Mouse (Mus musculus) cerebellum, adult 8-10 months (tissue): ENCODE results near the gene Mgl2.
A peak's percentile ranks its signal among the peaks of the same experiment; 100 is the strongest.

Source experiments
- DNase-seq: peaks from one replicate; pipeline ENCODE4 v3.0.0; 2022

Gene Mgl2

GRCm38 (mm10) chr11:70171181-70171580 lies 41.1 kb downstream of the Mgl2 start:
- no peak for DNase-seq

GRCm38 (mm10) chr11:70171847-70172246 lies 41.7 kb downstream of the Mgl2 start:
- DNase-seq = peak; percentile 33

DNA sequence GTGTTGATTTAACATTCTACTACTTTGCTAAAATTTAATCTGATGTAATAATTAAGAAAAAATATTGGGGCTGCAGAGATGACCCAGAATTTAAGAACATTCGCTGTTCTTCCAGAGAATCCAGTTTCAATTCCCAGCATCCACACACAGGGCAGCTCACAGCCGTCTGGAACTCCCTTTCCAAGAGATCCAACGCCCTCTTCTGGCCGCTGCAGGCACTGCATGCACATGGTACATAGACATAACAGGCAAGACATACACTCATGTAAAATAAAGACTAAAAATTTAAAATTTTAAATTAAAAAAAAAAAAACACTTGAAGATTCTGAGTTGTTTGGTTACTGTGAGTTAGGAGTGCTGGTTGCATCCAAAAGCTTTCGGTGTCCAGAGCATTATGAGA lies 42.2 kb downstream of the Mgl2 start:
- DNase-seq = no peak

DNA sequence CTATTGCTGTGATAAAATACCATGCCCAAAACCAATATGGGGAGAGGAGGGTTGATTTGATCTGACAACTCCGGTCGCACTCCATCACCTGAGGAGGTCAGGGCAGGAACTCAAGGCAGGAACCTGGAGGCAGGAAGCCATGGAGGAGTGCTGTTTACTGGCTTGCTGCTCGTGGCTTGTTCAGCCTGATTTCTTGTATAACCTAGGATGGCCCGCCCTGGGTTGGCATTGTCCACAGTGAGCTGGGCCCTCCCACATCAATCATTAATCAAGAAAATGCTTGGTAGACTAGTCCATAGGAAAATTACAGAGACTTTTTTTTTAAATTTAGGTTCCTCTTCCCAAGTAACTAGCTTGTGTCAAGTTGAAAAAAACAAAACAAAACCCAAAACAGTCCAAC lies 44.4 kb downstream of the Mgl2 start:
- no peak for DNase-seq

- no peak for DNase-seq
These were observed 47.5 kb downstream of the Mgl2 start for GRCm38 (mm10) chr11:70177647-70178046.

- no peak for DNase-seq
These were observed 48.2 kb downstream of the Mgl2 start for GRCm38 (mm10) chr11:70178311-70178710.

GRCm38 (mm10) chr11:70178756-70179155 lies 48.6 kb downstream of the Mgl2 start:
- DNase-seq = no peak

DNA sequence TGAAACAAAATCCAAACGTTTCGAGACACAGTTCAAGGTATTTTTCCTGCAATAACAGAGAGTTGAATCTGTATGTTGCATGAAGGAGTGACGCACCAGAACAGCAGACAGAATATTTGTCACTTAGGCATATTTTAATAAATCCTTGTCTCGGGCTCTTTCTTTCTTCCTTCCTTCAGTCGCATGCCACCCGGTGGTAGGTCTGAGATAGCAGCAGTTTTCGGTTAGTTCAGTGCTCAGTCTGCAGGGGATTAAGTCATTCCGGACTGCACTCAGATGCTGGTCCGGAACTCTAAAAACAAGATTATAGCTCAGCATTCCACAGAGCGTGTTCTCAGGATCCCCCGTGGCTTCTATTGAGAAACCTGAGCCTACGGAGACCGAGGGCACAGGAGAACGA lies 49.3 kb downstream of the Mgl2 start:
- no peak for DNase-seq

- no peak for DNase-seq
These were observed 50.4 kb downstream of the Mgl2 start for GRCm38 (mm10) chr11:70180496-70180895.

DNA sequence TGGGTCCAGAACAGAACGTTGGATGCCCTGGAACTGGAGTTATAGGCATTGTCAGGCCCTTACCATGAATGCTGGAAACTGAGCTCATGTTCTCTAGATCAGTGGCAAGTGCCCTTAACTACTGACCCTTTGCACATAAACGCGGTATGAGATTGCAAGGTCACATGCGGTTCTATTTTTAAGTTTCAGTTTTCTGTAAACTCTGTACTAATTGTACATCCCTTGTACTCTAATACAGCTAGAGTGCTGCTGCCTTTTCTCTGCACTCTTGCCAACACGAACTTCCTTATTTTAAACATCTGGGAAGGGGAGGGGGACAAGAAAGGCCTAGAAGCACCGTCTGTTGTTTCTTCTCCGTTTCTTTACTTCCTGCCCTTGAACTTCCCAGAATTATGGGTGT lies 55.0 kb downstream of the Mgl2 start:
- no peak for DNase-seq
